Mouse (Mus musculus): ENCODE results near the gene Grasp. TPM values are rescaled to one million over a fixed set of nuclear protein-coding genes. Genes with fewer than 3 reads are reported as not detected.
A peak's percentile ranks its signal among the peaks of the same experiment; 100 is the strongest.

Gene Grasp
- polyA plus RNA-seq, 1 experiment from 2014 or later, result 6.7 TPM

DNA sequence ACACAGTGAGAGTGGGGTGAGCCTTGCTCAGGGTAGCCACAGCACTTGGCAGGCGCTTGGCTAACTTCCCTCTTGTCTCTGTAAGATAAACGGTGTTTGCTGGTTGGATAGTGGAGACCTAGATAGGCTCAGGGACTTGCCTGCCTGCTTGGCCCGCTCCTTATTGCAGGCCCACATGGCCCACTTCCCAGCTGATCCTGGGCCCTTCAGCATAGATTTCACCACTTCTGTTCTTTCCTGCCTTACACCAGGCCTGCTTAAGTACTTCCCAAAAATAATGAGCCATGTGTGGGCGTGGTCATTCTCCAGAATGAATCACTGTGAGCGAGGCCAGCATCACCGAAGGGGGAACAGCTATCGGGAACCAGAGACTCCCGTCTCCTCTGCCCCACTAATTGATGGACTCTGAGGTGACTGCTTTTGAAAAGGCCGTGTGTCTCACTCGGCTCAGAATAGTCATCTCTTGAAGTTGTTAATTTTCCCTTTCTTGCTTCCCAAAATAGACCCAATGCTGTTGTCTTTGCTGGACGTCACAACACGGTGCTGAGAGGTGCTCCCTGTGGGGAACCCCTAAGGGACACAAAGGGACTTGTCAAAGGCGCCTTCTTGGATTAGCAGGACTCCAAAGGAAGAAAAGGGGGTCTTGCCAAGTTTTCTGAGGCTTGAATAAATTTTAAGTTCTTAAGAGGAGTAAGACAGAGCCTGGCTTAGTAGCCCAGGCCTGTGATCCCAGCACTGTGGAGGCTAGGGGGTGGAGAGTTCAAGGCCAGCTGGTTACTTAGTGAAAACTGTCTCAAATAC is 32.3 kb upstream of the Grasp start:
- ATAC-seq (ENCODE audit: insufficient number of reproducible peaks, low FRiP score, low TSS enrichment, low read depth) (no peak), DNase-seq (ENCODE audit: low spot score) (no peak)
- H3K9me3 ChIP-seq (ENCODE audit: control insufficient read depth, low read length), result no peaks in the 10 kb centered on the region
- H3K4me3 ChIP-seq (ENCODE audit: low read depth, low read length), result no peak overlapping the region
- H3K4me2 ChIP-seq (ENCODE audit: low read depth, severe bottlenecking), result no peak overlapping the region
- H3K27ac ChIP-seq (replicated peaks; ENCODE audit: low read depth, low read length), result no peak overlapping the region
- H3K9ac ChIP-seq (ENCODE audit: low read length), result no peak overlapping the region
- H3K4me1 ChIP-seq (ENCODE audit: control insufficient read depth, insufficient read depth, low read length), result 0 out of 2 replicates have a peak, but pooled peaks cover 6% of the 10 kb centered on the region
- 46% methylated on average over 13 of the region's 13 CpGs for WGBS
- peaks cover 18% of the 10 kb centered on the region for H3K36me3 ChIP-seq (ENCODE audit: control insufficient read depth, insufficient read depth, low read length)
- no peaks in the 10 kb centered on the region for H3K27me3 ChIP-seq (ENCODE audit: control insufficient read depth, insufficient read depth, low read length)

DNA sequence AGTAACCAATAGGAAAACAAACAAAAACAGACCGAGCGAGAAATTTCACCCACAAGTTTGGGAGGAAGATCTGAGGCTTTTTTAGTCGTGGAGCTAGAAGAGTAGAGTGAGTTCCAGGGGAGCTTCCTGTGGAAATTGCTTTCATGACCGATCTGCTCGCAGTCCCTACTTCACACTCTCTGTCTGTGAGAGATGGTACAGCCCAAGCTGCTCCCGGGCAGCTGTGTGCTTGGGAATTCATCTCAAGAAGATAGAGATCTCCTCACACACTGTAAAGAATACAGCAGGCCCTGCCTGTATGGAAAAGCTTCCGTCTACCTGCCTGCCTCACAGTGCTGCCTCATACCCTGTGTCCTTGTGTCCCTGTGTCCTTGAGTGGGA is 31.7 kb upstream of the Grasp start:
- no peak overlapping the region for H3K4me2 ChIP-seq (ENCODE audit: low read depth, severe bottlenecking)
- H3K9me3 ChIP-seq (ENCODE audit: control insufficient read depth, low read length), result no peaks in the 10 kb centered on the region
- WGBS, result 63% methylated on average over 7 of the region's 7 CpGs
- DNase-seq (ENCODE audit: low spot score) (no peak), ATAC-seq (ENCODE audit: insufficient number of reproducible peaks, low FRiP score, low TSS enrichment, low read depth) (no peak)
- H3K27ac ChIP-seq (replicated peaks; ENCODE audit: low read depth, low read length), result no peak overlapping the region
- H3K4me3 ChIP-seq (ENCODE audit: low read depth, low read length), result no peak overlapping the region
- peaks cover 20% of the 10 kb centered on the region for H3K36me3 ChIP-seq (ENCODE audit: control insufficient read depth, insufficient read depth, low read length)
- H3K4me1 ChIP-seq (ENCODE audit: control insufficient read depth, insufficient read depth, low read length), result 0 out of 2 replicates have a peak, but pooled peaks cover 6% of the 10 kb centered on the region
- no peaks in the 10 kb centered on the region for H3K27me3 ChIP-seq (ENCODE audit: control insufficient read depth, insufficient read depth, low read length)
- no peak overlapping the region for H3K9ac ChIP-seq (ENCODE audit: low read length)

DNA sequence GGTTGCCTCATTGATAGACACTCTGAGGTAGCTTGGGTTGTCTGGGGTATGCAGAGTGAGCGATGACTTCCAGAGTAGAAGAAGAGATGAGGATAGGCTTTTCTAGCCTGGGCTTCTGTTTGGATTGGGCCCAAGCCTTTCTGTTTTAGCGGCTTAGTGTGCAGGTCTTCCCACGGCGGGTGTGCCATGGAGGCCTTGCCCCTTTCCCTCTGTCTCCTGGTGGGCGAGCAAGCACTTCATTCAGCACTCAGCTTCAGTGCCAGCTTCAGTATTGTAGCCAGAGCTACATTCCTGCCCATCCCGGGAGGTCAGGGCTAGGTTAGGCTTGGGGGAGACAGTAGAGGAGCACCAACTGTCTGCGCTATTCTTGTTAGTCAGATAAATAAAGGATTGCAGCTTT is 31.3 kb upstream of the Grasp start:
- Histone ChIP-seq H3K4me2 (ENCODE audit: low read depth, severe bottlenecking) (no peak overlapping the region), H3K27ac (replicated peaks; ENCODE audit: low read depth, low read length) (no peak overlapping the region), H3K9me3 (ENCODE audit: control insufficient read depth, low read length) (no peaks in the 10 kb centered on the region), H3K27me3 (ENCODE audit: control insufficient read depth, insufficient read depth, low read length) (no peaks in the 10 kb centered on the region), H3K4me1 (ENCODE audit: control insufficient read depth, insufficient read depth, low read length) (0 out of 2 replicates have a peak, but pooled peaks cover 6% of the 10 kb centered on the region), H3K9ac (ENCODE audit: low read length) (peak overlapping the region; percentile 2; the same call in 1 of the 2 replicates), H3K36me3 (ENCODE audit: control insufficient read depth, insufficient read depth, low read length) (peaks cover 20% of the 10 kb centered on the region), H3K4me3 (ENCODE audit: low read depth, low read length) (no peak overlapping the region)
- ATAC-seq (ENCODE audit: insufficient number of reproducible peaks, low FRiP score, low TSS enrichment, low read depth) (no peak), DNase-seq (ENCODE audit: low spot score) (no peak)
- WGBS, result 89% methylated on average over 7 of the region's 7 CpGs

DNA sequence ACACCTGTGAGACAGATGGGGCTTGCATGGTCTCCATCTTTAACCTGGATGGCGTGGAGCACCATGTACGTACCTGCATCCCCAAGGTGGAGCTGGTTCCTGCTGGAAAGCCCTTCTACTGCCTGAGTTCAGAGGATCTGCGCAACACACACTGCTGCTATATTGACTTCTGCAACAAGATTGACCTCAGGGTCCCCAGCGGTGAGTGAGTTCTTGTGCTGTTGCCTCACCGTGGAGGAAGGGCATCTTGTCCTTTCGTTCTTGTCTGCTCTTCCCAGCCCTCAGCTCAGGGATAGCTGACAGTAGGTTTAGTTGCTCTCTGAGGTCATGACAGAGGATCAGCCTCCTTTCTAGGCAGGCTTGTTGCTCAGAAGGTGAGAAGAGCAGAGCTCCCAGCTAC is 30.0 kb upstream of the Grasp start:
- peaks cover 20% of the 10 kb centered on the region for H3K36me3 ChIP-seq (ENCODE audit: control insufficient read depth, insufficient read depth, low read length)
- no peak for DNase-seq (ENCODE audit: low spot score)
- H3K4me2 ChIP-seq (ENCODE audit: low read depth, severe bottlenecking), result no peak overlapping the region
- H3K27me3 ChIP-seq (ENCODE audit: control insufficient read depth, insufficient read depth, low read length), result no peaks in the 10 kb centered on the region
- no peaks in the 10 kb centered on the region for H3K9me3 ChIP-seq (ENCODE audit: control insufficient read depth, low read length)
- WGBS, result 97% methylated on average over 6 of the region's 6 CpGs
- H3K9ac ChIP-seq (ENCODE audit: low read length), result no peak overlapping the region
- ATAC-seq (ENCODE audit: insufficient number of reproducible peaks, low FRiP score, low TSS enrichment, low read depth), result no peak
- 0 out of 2 replicates have a peak, but pooled peaks cover 6% of the 10 kb centered on the region for H3K4me1 ChIP-seq (ENCODE audit: control insufficient read depth, insufficient read depth, low read length)
- no peak overlapping the region for H3K27ac ChIP-seq (replicated peaks; ENCODE audit: low read depth, low read length)
- H3K4me3 ChIP-seq (ENCODE audit: low read depth, low read length), result no peak overlapping the region

DNA sequence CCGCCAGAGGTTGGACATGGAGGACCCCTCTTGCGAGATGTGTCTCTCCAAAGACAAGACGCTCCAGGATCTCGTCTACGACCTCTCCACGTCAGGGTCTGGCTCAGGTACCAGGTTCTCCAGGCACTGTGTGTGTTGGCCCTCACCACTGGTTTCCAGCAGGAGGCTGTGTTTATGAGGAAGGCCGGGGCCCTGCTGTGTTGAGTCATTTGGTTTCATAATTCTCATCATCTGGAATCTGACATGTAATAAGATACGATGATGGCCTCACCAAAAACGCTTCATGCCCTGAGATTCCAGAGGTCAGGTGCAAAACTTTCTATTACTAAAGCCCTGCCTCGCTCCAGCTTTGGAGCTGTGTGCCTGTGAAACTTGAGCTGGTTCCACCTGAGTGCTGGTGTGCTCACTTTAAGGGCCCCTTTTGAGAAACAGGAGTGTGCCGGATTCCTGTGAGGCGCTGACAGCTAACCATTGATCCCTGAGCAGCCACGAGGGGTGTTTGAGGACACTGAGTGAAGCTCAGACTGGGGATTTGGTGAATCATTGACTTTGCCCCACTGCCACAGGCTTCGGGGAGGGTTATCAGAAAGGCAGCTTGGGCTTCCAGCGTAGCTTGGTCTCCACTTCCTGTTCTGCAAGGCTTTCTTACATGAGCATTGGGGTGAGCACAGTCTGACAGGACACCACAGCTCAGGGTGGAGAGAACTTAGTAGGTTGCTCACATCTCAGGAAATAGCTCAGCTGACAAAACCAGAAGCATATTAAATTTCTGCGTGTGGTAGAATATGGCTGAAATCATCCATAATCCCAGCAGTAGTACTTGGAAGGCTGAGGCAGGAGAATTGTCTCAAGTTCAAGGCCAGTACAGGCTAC is 28.8 kb upstream of the Grasp start:
- DNase-seq (ENCODE audit: low spot score) (no peak), ATAC-seq (ENCODE audit: insufficient number of reproducible peaks, low FRiP score, low TSS enrichment, low read depth) (no peak)
- 94% methylated on average over 16 of the region's 16 CpGs for WGBS
- no peak overlapping the region for H3K4me2 ChIP-seq (ENCODE audit: low read depth, severe bottlenecking)
- H3K4me1 ChIP-seq (ENCODE audit: control insufficient read depth, insufficient read depth, low read length), result 0 out of 2 replicates have a peak, but pooled peaks cover 6% of the 10 kb centered on the region
- no peak overlapping the region for H3K27ac ChIP-seq (replicated peaks; ENCODE audit: low read depth, low read length)
- no peaks in the 10 kb centered on the region for H3K27me3 ChIP-seq (ENCODE audit: control insufficient read depth, insufficient read depth, low read length)
- peaks cover 26% of the 10 kb centered on the region for H3K36me3 ChIP-seq (ENCODE audit: control insufficient read depth, insufficient read depth, low read length)
- no peak overlapping the region for H3K9ac ChIP-seq (ENCODE audit: low read length)
- no peak overlapping the region for H3K4me3 ChIP-seq (ENCODE audit: low read depth, low read length)
- H3K9me3 ChIP-seq (ENCODE audit: control insufficient read depth, low read length), result no peaks in the 10 kb centered on the region

DNA sequence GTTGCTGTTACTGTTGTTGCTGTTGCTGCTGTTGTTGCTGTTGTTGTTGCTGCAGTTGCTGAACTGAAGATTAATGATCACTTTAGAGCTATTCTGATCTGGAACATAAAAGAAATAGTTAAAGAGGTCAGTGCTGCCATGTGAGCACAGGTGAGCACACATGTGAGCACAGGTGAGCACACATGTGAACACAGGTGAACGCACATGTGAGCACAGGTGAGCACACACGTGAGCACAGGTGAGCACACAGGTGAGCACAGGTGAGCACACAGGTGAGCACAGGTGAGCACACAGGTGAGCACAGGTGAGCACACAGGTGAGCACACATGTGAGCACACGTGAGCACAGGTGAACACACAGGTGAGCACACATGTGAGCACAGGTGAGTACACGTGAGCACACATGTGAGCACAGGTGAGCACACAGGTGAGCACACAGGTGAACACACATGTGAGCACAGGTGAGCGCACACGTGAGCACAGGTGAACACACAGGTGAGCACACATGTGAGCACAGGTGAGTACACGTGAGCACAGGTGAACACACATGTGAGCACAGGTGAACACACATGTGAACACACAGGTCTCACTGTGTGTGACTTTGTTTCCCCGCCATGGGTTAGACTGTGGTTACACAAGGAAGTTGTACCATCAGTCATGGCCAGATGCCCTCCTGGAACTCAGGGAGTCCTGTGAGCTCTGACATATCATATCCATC is 27.8 kb upstream of the Grasp start:
- Histone ChIP-seq H3K9ac (ENCODE audit: low read length) (no peak overlapping the region), H3K4me3 (ENCODE audit: low read depth, low read length) (no peak overlapping the region), H3K36me3 (ENCODE audit: control insufficient read depth, insufficient read depth, low read length) (peaks cover 35% of the 10 kb centered on the region), H3K4me1 (ENCODE audit: control insufficient read depth, insufficient read depth, low read length) (0 out of 2 replicates have a peak, but pooled peaks cover 4% of the 10 kb centered on the region), H3K4me2 (ENCODE audit: low read depth, severe bottlenecking) (no peak overlapping the region), H3K27ac (replicated peaks; ENCODE audit: low read depth, low read length) (no peak overlapping the region), H3K9me3 (ENCODE audit: control insufficient read depth, low read length) (no peaks in the 10 kb centered on the region), H3K27me3 (ENCODE audit: control insufficient read depth, insufficient read depth, low read length) (no peaks in the 10 kb centered on the region)
- WGBS, result 93% methylated on average over 8 of the region's 8 CpGs
- ATAC-seq (ENCODE audit: insufficient number of reproducible peaks, low FRiP score, low TSS enrichment, low read depth), result no peak
- DNase-seq (ENCODE audit: low spot score), result no peak

DNA sequence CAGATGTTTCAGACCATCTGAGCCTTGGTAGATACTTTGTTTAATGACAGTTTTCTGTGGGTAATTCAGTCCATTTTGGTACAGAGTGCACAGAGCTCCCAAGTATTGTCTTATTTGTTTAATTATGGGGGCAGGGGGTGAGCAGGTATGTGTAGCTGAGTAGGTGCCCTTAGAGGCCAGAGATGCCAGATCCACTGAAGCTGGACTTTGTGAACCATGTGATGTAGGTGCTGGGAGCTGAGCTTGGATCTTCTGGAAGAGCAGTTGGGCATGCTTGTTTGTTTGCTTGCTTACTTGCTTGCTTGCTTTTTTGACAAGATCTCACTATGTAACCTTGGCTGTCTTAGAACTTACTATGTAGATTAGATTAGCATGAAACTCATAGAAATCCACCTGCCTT is 27.0 kb upstream of the Grasp start:
- Histone ChIP-seq H3K4me2 (ENCODE audit: low read depth, severe bottlenecking) (no peak overlapping the region), H3K4me1 (ENCODE audit: control insufficient read depth, insufficient read depth, low read length) (0 out of 2 replicates have a peak, but pooled peaks cover 2% of the 10 kb centered on the region), H3K36me3 (ENCODE audit: control insufficient read depth, insufficient read depth, low read length) (peaks cover 35% of the 10 kb centered on the region), H3K9me3 (ENCODE audit: control insufficient read depth, low read length) (no peaks in the 10 kb centered on the region), H3K27ac (replicated peaks; ENCODE audit: low read depth, low read length) (no peak overlapping the region), H3K4me3 (ENCODE audit: low read depth, low read length) (no peak overlapping the region), H3K9ac (ENCODE audit: low read length) (no peak overlapping the region), H3K27me3 (ENCODE audit: control insufficient read depth, insufficient read depth, low read length) (no peaks in the 10 kb centered on the region)
- DNase-seq (ENCODE audit: low spot score) (no peak), ATAC-seq (ENCODE audit: insufficient number of reproducible peaks, low FRiP score, low TSS enrichment, low read depth) (no peak)

DNA sequence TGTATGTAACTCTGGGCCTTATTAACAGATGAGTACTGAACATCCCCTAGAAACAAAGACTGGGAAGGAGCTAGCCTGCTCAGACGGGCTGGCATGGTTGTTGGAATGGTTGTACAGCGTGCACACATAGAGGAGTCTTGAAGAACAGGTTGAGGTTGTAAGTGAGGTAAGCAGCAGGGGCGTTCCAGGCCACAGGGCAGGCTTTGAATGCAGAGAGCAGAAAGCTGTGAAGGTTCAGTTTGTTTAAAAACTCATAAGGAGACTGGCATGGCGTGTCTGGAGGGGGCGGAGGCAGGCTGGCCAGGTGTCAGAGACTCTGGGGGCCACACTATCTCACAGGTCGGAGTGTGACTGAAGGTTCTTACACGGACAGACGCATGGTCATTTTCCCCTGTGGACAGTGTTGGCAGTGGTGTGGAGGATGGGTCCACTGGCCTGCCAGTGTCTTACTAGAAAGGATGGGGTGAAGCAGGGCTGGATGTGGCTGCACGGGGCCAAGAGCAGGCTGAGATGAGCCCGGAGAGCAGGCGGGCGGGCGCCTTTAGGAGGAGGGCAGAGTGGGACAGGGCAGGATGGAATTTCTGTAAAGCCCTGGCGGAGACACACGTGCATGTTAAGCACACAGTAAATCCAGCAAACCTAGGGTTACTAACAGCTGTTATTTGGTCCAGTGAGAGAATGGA is 26.4 kb upstream of the Grasp start:
- DNase-seq (ENCODE audit: low spot score) (no peak), ATAC-seq (ENCODE audit: insufficient number of reproducible peaks, low FRiP score, low TSS enrichment, low read depth) (no peak)
- H3K36me3 ChIP-seq (ENCODE audit: control insufficient read depth, insufficient read depth, low read length), result peaks cover 40% of the 10 kb centered on the region
- H3K9me3 ChIP-seq (ENCODE audit: control insufficient read depth, low read length), result no peaks in the 10 kb centered on the region
- H3K27ac ChIP-seq (replicated peaks; ENCODE audit: low read depth, low read length), result no peak overlapping the region
- no peaks in the 10 kb centered on the region for H3K27me3 ChIP-seq (ENCODE audit: control insufficient read depth, insufficient read depth, low read length)
- H3K4me1 ChIP-seq (ENCODE audit: control insufficient read depth, insufficient read depth, low read length), result no peaks in the 10 kb centered on the region
- 91% methylated on average over 15 of the region's 15 CpGs for WGBS
- no peak overlapping the region for H3K4me2 ChIP-seq (ENCODE audit: low read depth, severe bottlenecking)
- H3K4me3 ChIP-seq (ENCODE audit: low read depth, low read length), result no peak overlapping the region
- H3K9ac ChIP-seq (ENCODE audit: low read length), result no peak overlapping the region

Data from limb, embryonic 11.5 days (tissue).